Mouse (Mus musculus): Measurements from ENCODE around the gene Prpf6. TPM values are rescaled to one million over a fixed set of nuclear protein-coding genes. Genes with fewer than 3 reads are reported as not detected.

Prpf6 gene
- total RNA-seq, 2 experiments from 2014 or later, result 20.3 to 79.3 TPM

DNA sequence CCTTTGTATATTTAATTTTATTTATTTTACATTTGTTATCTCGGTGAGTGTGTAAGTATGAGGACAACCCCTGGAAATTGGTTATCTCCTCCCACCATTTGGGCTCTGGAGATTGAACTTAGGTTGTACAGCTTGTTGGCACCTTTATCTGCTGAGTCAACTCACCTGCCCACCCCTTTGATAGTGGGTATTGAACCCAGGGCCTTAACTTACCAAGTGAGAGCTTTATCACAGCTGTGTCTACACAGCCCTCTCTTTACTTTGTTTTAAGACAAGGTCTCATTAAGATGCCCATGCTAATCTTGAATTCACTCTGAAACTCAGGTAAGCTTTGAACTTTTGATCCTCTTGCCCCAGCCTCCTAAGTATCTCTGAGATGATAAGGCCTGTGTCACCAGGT is 90.3 kb downstream of the Prpf6 start:
- no peak for ATAC-seq (replicated peaks; ENCODE audit: poor library complexity)

DNA sequence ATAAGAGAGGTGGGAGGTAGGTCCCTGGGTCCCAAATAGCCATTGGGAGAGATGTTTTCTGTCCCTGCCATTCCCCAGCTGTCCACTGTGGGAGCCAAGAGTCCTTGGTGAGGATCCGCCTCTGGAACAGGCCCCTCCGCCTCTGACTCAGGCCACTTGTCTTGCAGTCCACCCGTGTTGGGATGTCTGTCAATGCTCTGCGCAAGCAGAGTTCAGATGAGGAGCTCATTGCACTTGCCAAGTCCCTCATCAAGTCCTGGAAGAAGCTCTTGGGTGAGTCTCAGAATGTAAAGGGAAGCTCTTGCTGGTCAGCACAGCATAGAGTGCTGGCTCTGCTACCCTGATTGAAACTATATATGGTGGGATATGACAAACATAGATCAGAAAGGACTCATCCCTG is 91.7 kb downstream of the Prpf6 start:
- ATAC-seq (replicated peaks; ENCODE audit: poor library complexity), result no peak

DNA sequence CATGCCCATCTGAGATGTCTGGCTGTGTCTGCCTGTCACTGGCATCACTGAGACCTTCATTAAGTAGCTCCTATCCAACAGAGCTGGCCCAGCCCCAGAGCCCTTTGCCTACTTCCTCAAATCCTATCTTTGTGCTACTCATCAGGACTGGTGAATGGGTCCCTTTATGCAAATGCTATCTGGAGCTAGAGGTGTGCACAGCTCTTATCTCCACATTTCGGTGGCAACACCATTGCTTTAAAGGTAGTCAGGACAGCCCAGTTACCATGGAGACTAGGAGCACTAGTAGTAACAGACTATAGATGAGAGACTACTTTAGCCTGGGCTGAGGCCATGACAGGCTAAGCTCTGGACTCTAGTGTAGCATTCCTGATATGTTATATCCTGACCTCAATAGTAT is 93.0 kb downstream of the Prpf6 start:
- ATAC-seq (replicated peaks; ENCODE audit: poor library complexity), result peak; percentile 26; the same call in 1 of the 2 replicates

DNA sequence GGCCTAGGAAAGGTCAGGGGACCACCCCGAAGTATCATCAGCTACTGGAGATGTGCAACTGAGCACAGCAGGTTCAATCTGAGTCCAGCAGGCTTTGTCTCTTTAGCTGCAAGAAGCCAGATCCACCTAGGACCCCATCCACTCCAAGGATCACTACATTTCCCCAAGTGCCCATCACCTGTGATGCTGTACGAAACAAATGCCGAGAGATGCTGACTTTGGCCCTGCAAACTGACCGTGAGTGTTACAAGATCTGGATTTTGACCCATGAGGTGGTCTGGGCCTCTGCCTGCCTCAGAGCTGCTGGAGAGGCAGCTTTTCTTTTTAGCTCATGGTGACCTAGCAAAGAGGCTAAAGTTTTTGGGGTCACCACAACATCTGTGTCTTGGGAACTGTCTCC is 94.0 kb downstream of the Prpf6 start:
- no peak for ATAC-seq (replicated peaks; ENCODE audit: poor library complexity)

DNA sequence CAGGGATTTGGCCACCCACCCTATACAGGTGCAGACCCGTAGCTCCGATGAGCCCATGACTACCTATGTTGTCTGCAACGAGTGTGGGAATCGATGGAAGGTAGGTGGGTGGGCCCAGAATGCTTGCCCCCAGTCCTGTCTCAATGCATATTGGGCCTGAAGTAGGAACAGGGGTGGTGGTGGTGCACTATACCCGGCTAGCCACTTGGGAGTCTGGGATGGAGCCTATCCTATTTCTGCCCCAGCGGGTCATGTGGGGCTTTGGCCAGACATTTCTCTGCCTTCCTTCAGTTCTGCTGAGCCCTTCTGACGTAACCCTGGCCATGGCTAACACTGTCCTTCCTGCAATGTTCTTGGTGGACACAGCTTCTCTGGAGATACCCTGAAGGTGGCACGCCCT is 95.9 kb downstream of the Prpf6 start:
- ATAC-seq (replicated peaks; ENCODE audit: poor library complexity), result no peak

DNA sequence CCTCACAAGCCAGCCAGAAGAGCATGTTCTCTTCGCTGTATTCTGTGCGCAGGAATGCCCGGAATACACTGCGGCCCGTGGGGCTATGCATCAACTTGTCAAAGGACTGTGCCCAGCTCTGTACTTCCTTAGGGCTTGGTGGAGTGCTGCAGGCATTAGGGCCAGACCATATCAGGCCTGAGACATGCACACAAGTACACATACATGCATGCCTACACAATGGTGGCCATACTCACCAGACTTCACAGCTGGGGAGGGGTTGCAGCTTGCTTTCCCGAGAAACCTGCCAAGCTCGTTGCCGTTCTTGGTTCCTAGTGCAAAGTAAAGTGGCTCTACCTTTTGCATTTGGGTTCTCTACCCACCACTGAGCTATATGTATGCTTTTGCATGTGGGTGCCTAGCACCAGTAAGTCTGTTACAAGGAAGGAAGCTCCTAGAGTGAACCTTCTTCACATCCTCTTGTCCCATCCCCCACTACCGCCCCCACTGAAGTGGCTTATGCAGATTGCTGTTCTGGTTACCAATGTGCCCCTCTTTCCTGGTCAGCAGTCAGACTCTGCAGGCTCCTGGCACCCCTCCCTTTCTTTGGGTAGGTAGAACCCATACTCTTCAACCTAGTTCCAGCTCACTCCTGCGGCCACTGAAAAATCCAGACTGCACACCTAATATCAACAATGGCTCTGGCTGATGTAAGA is 97.9 kb downstream of the Prpf6 start:
- ATAC-seq (replicated peaks; ENCODE audit: poor library complexity), result no peak

DNA sequence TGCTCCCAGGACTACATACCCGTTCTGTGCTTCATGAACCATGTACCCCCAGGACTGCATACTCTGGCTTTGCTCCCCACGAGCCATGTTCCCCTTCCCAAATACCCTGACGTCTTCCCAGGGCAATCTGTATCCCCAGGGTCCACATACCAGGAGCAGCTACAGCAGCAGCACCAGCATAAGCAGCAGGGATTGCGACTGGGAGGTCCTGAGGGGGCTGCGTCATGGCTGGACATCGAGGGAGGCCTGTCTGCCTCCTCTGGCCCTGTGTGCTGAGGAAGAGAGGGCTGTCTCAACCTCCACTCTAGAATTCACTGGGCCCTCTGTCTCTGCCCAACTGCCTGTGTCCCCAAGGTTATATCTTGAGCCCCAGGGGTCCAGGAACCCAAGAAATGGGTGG is 99.4 kb downstream of the Prpf6 start:
- ATAC-seq (replicated peaks; ENCODE audit: poor library complexity), result no peak

DNA sequence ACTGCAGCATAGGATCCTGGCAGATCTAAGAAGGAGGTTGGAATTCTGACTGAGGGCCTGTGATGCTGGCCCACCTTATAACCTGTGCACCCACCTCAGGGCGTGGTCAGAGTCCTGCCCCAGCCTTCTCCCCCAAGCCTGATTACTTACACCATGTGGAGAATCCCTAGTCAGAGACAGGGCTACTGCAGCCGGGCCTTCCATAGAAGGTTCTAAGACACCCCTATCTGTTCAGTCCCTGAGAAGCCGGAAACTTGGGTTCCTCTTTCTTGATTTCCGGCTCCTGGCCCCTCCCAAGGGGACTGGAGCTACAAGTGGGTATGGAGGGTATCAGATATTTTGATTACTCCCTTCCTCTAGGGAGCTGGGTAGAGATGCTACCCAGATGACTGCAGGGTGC is 99.9 kb downstream of the Prpf6 start:
- peak; percentile 47 for ATAC-seq (replicated peaks; ENCODE audit: poor library complexity)

DNA sequence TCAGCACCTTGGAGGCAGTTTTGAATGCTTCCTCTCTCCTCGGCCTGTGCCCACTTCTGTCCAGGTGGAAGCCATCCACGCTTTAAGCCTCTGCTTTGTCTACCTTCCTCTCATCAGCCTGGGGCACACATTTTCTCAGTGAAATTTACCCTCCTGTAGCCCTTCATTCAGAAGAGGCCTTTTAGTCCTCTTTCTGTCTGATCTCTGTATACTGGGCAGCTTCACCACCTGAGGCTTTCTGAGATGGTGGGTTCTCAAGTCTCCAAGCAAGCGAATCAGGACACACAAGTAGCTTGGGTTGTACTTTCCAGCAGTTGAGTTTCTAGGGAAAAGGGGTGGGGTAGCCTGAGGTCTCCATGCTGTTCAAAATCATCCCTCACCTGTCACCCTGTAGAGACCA is 100.6 kb downstream of the Prpf6 start:
- ATAC-seq (replicated peaks; ENCODE audit: poor library complexity), result no peak

DNA sequence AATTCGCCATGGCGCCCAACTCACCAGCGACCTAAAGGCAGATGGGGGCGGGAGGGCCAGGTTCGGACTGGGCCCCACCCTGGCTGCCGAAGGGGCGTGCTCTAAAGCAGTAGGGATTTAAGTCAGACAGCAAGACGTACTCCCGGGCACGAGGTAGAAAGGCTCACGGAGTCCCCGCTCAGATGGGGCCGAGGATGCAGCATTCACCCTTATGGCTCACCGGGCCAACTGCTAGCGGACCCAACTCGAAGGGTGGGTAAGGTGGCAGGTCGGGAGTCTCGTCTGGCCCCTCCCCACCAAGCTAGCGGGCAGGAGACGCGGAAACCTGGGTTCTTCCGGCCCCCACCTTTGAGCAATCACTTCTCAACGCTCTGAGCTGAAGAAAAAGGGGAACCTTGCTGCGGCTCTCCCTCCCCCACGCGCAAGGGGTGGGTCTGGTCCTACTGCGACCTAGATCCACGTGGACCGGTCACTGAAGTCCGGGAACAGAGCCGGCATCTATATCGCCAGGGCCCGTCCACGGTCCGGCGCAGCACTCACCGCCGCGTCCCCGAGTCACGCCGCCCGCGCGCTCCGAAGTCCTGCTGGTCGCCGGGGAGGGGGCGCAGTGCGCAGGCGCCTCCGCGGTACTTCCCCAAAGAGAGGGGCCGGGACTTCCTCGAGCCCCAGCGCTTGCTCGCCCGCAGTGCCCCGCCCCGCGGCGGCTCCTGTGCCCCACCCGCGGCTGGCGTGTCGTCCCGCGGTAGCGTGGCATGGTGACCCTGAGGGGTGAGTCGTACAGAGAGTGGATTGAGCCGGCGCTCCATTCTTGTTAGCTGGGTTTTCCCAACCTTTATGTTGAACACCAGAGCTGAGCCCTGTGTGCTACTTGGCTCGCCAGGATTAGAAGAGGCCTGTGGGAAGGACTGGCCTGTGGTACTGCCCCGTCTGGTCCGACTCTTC is 101.9 kb downstream of the Prpf6 start, which contains the start of gene Rgs19:
TSS of gene Rgs19 (minus strand) at position 639 of the 942 bp plus-strand sequence.
- ATAC-seq (replicated peaks; ENCODE audit: poor library complexity), result peak; percentile 74

DNA sequence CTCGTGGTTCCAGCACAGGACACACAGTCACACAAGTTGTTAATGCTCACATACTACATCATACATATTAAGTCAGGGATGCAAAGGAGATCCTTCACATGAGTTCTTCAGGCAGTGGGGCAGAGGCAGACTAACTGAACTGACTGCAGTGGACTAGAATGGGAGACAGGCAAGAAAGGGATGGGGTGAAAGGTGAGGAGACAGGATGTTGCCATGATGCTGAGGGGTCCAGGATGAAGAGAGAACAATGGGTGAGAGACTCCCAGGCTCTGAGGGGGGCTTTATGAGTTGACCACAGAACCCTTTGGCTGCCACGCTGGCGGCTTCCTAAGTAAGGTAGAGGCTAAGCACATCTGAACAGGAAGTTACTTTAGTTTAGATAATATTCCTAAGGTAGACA is 102.9 kb downstream of the Prpf6 start:
- ATAC-seq (replicated peaks; ENCODE audit: poor library complexity), result no peak

DNA sequence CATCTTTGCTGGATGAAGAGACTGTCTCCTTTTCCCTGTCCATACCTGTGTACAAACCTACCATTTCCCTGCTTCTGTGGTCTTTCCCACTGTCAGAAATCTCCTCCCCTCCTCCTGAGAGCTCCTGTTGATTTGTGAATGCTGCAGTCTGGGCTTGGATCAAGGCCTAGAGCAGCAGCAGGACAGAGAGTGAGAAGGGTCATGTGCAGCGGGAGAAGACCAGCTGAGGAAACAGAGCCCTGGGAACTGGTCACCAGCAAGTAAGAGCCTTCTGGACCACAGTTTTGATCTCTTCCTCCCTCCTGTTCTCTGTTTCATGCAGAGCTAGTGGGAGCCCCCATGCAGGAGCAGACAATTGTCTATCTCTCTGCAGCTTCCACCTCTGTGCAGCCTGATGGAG is 104.1 kb downstream of the Prpf6 start:
- no peak for ATAC-seq (replicated peaks; ENCODE audit: poor library complexity)

DNA sequence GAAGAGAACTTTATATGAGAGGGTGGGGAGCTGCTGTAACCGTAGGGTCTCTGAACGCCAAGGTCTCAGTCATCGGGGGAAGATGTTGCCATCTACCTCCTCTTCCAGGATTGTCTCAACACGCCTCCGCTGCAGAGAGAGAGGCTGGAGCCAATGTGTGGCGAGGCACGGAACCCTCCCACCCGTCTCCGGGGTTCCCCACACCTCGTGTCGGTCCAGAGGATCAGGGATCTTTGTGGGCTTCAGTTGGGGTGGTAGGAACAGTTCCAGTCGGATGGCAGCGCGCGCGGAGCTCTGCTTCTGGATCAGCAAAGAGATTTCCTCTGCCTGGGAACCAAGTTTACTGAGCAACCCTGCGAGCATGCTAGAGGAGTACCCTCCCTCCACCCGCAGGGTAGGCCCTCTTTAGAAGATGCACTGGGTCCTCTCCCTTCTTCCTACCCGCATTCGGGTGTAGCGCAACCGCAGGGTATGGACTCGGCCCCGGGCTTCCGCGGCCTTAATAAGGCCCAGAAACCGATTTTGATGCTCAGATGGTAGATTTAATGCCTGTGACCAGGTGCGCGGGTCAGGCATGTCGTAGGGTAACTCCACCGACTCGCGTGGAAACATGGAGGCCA is 105.2 kb downstream of the Prpf6 start:
- ATAC-seq (replicated peaks; ENCODE audit: poor library complexity), result no peak

DNA sequence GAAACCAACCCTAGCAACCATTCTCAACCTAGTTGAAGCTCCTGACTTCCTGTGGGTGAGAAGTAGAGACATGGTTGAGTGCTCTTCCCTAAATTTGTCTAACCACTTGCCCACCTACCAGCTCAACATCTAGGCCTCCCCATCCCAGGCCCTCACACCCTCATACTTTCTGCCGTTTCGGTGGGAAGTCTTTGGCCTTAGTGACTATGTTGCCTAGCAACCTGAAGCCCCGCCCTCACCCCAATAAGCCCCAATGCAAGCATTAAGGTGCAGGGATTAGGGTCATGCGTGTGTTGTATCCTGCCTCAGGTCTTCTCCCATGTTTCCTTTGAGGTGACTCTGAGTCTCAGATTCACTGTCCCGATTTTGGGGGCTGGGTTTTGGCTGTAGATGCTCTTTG is 106.6 kb downstream of the Prpf6 start, which contains the start of gene Lkaaear1:
TSS of gene Lkaaear1 (minus strand) at position 202 of the 400 bp plus-strand sequence.
- ATAC-seq (replicated peaks; ENCODE audit: poor library complexity), result no peak

Other genes starting within 250 kb of the Prpf6 start
- gene Zgpat, start 226.9 kb upstream of the Prpf6 start, total RNA-seq (2015), result 7.0 and 8.2 TPM in 2 replicates
- gene Zgpat, start 226.9 kb upstream of the Prpf6 start, total RNA-seq (2017), result 38.2 and 48.2 TPM in 2 replicates
- gene Arfrp1, start 226.5 kb upstream of the Prpf6 start, total RNA-seq (2015), result 26.8 and 28.6 TPM in 2 replicates
- gene Arfrp1, start 226.5 kb upstream of the Prpf6 start, total RNA-seq (2017), result 62.1 and 70.2 TPM in 2 replicates
- 25.4 and 26.5 TPM in 2 replicates for gene Lime1, start 211.8 kb upstream of the Prpf6 start, total RNA-seq (2015)
- gene Lime1, start 211.8 kb upstream of the Prpf6 start, total RNA-seq (2017), result 12.7 and 18.1 TPM in 2 replicates
- 1.2 and 1.8 TPM in 2 replicates for gene Zbtb46, start 132.4 kb upstream of the Prpf6 start, total RNA-seq (2015)
- gene Zbtb46, start 132.4 kb upstream of the Prpf6 start, total RNA-seq (2017), result 1.9 and 5.4 TPM in 2 replicates
- not detected in 2 replicates for gene Abhd16b, start 98.7 kb upstream of the Prpf6 start, total RNA-seq (2015)
- not detected in 2 replicates for gene Abhd16b, start 98.7 kb upstream of the Prpf6 start, total RNA-seq (2017)
- 47.1 and 60.0 TPM in 2 replicates for gene Tpd52l2, start 94.7 kb upstream of the Prpf6 start, total RNA-seq (2015)
- 99.2 and 119 TPM in 2 replicates for gene Tpd52l2, start 94.7 kb upstream of the Prpf6 start, total RNA-seq (2017)
- gene Dnajc5, start 71.4 kb upstream of the Prpf6 start, total RNA-seq (2015), result 25.0 and 30.7 TPM in 2 replicates
- 37.4 and 40.0 TPM in 2 replicates for gene Dnajc5, start 71.4 kb upstream of the Prpf6 start, total RNA-seq (2017)
- 72.0 and 87.0 TPM in 2 replicates for gene Uckl1, start 7.0 kb upstream of the Prpf6 start, total RNA-seq (2015)
- gene Uckl1, start 7.0 kb upstream of the Prpf6 start, total RNA-seq (2017), result 54.7 and 67.0 TPM in 2 replicates
- gene Zfp512b, start 935 bp downstream of the Prpf6 start, total RNA-seq (2015), result 8.1 and 13.5 TPM in 2 replicates
- gene Zfp512b, start 935 bp downstream of the Prpf6 start, total RNA-seq (2017), result 7.6 and 16.4 TPM in 2 replicates
- 9.0 and 10.9 TPM in 2 replicates for gene Samd10, start 7.3 kb downstream of the Prpf6 start, total RNA-seq (2015)
- 2.0 TPM in 2 replicates for gene Samd10, start 7.3 kb downstream of the Prpf6 start, total RNA-seq (2017)
- not detected in 2 replicates for gene Gm29797, start 65.2 kb downstream of the Prpf6 start, total RNA-seq (2015)
- not detected in 2 replicates for gene Gm29797, start 65.2 kb downstream of the Prpf6 start, total RNA-seq (2017)
- not detected in 2 replicates for gene Sox18, start 79.8 kb downstream of the Prpf6 start, total RNA-seq (2015)
- not detected in 2 replicates for gene Sox18, start 79.8 kb downstream of the Prpf6 start, total RNA-seq (2017)
- gene Tcea2, start 88.4 kb downstream of the Prpf6 start, total RNA-seq (2015), result 21.5 and 22.3 TPM in 2 replicates
- 8.7 and 9.8 TPM in 2 replicates for gene Tcea2, start 88.4 kb downstream of the Prpf6 start, total RNA-seq (2017)
- gene Rgs19, start 102.1 kb downstream of the Prpf6 start, total RNA-seq (2015), result 330 and 337 TPM in 2 replicates
- 81.1 and 100 TPM in 2 replicates for gene Rgs19, start 102.1 kb downstream of the Prpf6 start, total RNA-seq (2017)
- gene Lkaaear1, start 106.6 kb downstream of the Prpf6 start, total RNA-seq (2015), result not detected in 2 replicates
- gene Lkaaear1, start 106.6 kb downstream of the Prpf6 start, total RNA-seq (2017), result not detected in 2 replicates
- not detected in 2 replicates for gene Oprl1, start 123.1 kb downstream of the Prpf6 start, total RNA-seq (2015)
- gene Oprl1, start 123.1 kb downstream of the Prpf6 start, total RNA-seq (2017), result not detected in 2 replicates
- not detected in 2 replicates for gene Myt1, start 171.5 kb downstream of the Prpf6 start, total RNA-seq (2015)
- gene Myt1, start 171.5 kb downstream of the Prpf6 start, total RNA-seq (2017), result not detected in 2 replicates
- 14.1 and 14.6 TPM in 2 replicates for gene Pcmtd2, start 246.0 kb downstream of the Prpf6 start, total RNA-seq (2015)
- 15.5 and 22.2 TPM in 2 replicates for gene Pcmtd2, start 246.0 kb downstream of the Prpf6 start, total RNA-seq (2017)

All from megakaryocyte progenitor cell, adult 5-6 weeks (primary cell).